Mouse (Mus musculus) liver, embryonic 14.5 days (tissue): Measurements from ENCODE around the gene Cog6. TPM values are rescaled to one million over a fixed set of nuclear protein-coding genes. Genes with fewer than 3 reads are reported as not detected.

Source experiments
- ATAC-seq: fragments of 200-750 bp; cut with Nextera tagmentation; 2 replicates; pipeline ENCODE4 v1.8.0; 2017; ENCODE audit warnings: moderate number of reproducible peaks, mild to moderate bottlenecking, moderate library complexity; ENCODE audit not compliant: insufficient read depth
- DNase-seq, 3 experiments: peaks; one replicate each; pipeline ENCODE4 v3.0.0-alpha.2; 2012 to 2013; ENCODE audit warnings: low read depth in 3 of 3, low spot score in 3 of 3
- H3K27ac ChIP-seq: fragments of 300-500 bp; sonication (generic); 2 replicates; pipeline ENCODE4 v1.5.1; 2014; ENCODE audit warnings: moderate library complexity, mild to moderate bottlenecking, control low read depth, inconsistent platforms
- H3K27me3 ChIP-seq: fragments of 300-500 bp; sonication (generic); 2 replicates; pipeline ENCODE4 v1.6.1; 2014; ENCODE audit warnings: mild to moderate bottlenecking, low read length, moderate library complexity; ENCODE audit not compliant: control insufficient read depth, insufficient read depth
- H3K36me3 ChIP-seq: fragments of 300-500 bp; sonication (generic); replicated peaks from 2 replicates; pipeline ENCODE4 v1.6.1; 2014; ENCODE audit warnings: low read depth; ENCODE audit not compliant: control insufficient read depth, insufficient read depth
- H3K4me1 ChIP-seq, 2 experiments: fragments of 200-500 bp in 1 of 2; fragments of 300-500 bp in 1 of 2; sonication (generic) in 1 of 2; replicated peaks; 2 replicates each; pipeline ENCODE4 v1.6.1; 2012 to 2014; ENCODE audit warnings: antibody characterized with exemption in 1 of 2, inconsistent platforms in 1 of 2, low read length in 1 of 2; ENCODE audit not compliant: control insufficient read depth in 2 of 2, insufficient read depth in 2 of 2
- H3K4me2 ChIP-seq: fragments of 300-500 bp; sonication (generic); 2 replicates; pipeline ENCODE4 v1.6.1; 2014; ENCODE audit warnings: low read depth, mild to moderate bottlenecking, control low read depth, moderate library complexity
- H3K4me3 ChIP-seq, 2 experiments: fragments of 200-500 bp in 1 of 2; fragments of 300-500 bp in 1 of 2; sonication (generic) in 1 of 2; 2 replicates each; pipeline ENCODE4 v1.5.1; 2012 to 2014; ENCODE audit warnings: low read depth in 2 of 2, low read length in 2 of 2, mild to moderate bottlenecking in 2 of 2, control low read depth in 1 of 2, inconsistent platforms in 1 of 2, moderate library complexity in 1 of 2; ENCODE audit not compliant: insufficient read depth in 1 of 2
- H3K9ac ChIP-seq: fragments of 300-500 bp; sonication (generic); replicated peaks from 2 replicates; pipeline ENCODE4 v1.6.1; 2014; ENCODE audit warnings: mild to moderate bottlenecking, control low read depth, moderate library complexity
- H3K9me3 ChIP-seq: fragments of 300-500 bp; sonication (generic); 2 replicates; pipeline ENCODE4 v1.6.1; 2016; ENCODE audit warnings: low read length, mixed read lengths; ENCODE audit not compliant: control insufficient read depth
- CTCF ChIP-seq: IDR thresholded peaks from 2 replicates; pipeline ENCODE4 v1.5.1; 2016; ENCODE audit warnings: antibody characterized with exemption, low read depth, control low read depth
- EP300 ChIP-seq: IDR thresholded peaks from 2 replicates; pipeline ENCODE4 v1.6.1; 2016; ENCODE audit warnings: antibody characterized with exemption, low read depth
- WGBS: fragments of 180-500 bp; shearing (Covaris S2); extraction: QIAGEN DNeasy Blood & Tissue Kit; methylation state at CpG from one replicate; pipeline ENCODE4 v1.1.7; 2014; ENCODE audit not compliant: insufficient replicate concordance; 5-methylcytosine and 5-hydroxymethylcytosine counted together
- polyA plus RNA-seq, 2 experiments: library from polyadenylated mRNA; depleted of rRNA in 1 of 2; stranded (reverse) in 1 of 2; unstranded in 1 of 2; fragments of >200 nt; fragmentation: Nextera tagmentation in 1 of 2; extraction: Ambion mirVana in 1 of 2; gene quantifications; 2 replicates each; pipeline versions ENCODE4 v1.2.1 to v1.2.3; 2012 to 2014

Gene Cog6
- polyA plus RNA-seq, 2 experiments: 7.3 to 15.5 TPM

DNA sequence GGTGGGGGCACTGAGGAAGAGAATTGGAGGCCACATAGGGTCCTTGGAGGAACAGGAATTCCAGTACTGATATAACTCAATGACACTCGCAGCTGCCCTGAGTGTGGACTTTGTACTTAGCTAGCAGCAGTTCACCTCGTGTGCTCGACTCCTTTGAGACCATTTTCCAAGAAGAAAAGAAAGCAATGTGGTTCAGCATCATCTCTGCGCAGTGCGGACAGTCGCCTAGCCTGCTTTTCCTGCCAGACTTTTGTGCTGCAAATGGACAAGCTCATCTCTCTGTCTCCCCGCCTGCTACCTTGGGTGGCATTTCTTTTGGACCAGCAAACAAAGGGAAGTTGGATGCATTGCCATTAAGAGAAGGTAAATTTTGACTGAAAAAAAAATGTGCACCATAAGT is 52.8 kb downstream of the Cog6 start:
- H3K27ac ChIP-seq: no peak overlapping the region
- DNase-seq: no peak
- H3K4me1 ChIP-seq: no peaks in the 10 kb centered on the region
- H3K9me3 ChIP-seq: no peaks in the 10 kb centered on the region
- no peak for TF ChIP-seq CTCF
- TF ChIP-seq EP300: no peak
- H3K27me3 ChIP-seq: no peaks in the 10 kb centered on the region
- no peak overlapping the region for H3K9ac ChIP-seq
- H3K36me3 ChIP-seq: no peaks in the 10 kb centered on the region
- ATAC-seq: no peak
- H3K4me2 ChIP-seq: no peak overlapping the region
- 49% methylated on average over 7 of the region's 7 CpGs for WGBS
- H3K4me3 ChIP-seq: no peak overlapping the region

- no peak for TF ChIP-seq EP300
- TF ChIP-seq CTCF: no peak
- H3K9ac ChIP-seq: no peak overlapping the region
- H3K4me2 ChIP-seq: no peak overlapping the region
- DNase-seq: no peak
- 72% methylated on average over 8 of the region's 8 CpGs for WGBS
- H3K36me3 ChIP-seq: no peaks in the 10 kb centered on the region
- no peaks in the 10 kb centered on the region for H3K4me1 ChIP-seq
- H3K9me3 ChIP-seq: no peaks in the 10 kb centered on the region
- H3K27ac ChIP-seq: no peak overlapping the region
- no peak for ATAC-seq
- no peak overlapping the region for H3K4me3 ChIP-seq
- H3K27me3 ChIP-seq: no peaks in the 10 kb centered on the region
Measured at GRCm38 (mm10) chr3:52963441-52963840, 53.6 kb downstream of the Cog6 start.

GRCm38 (mm10) chr3:52962391-52962790 is 54.6 kb downstream of the Cog6 start:
- H3K4me1 ChIP-seq: no peaks in the 10 kb centered on the region
- no peaks in the 10 kb centered on the region for H3K36me3 ChIP-seq
- WGBS: 83% methylated on average over 14 of the region's 14 CpGs
- no peak overlapping the region for H3K4me2 ChIP-seq
- ATAC-seq: no peak
- H3K4me3 ChIP-seq: no peak overlapping the region
- H3K27me3 ChIP-seq: no peaks in the 10 kb centered on the region
- TF ChIP-seq EP300: no peak
- no peak for TF ChIP-seq CTCF
- H3K27ac ChIP-seq: no peak overlapping the region
- H3K9ac ChIP-seq: no peak overlapping the region
- no peak for DNase-seq
- no peaks in the 10 kb centered on the region for H3K9me3 ChIP-seq

GRCm38 (mm10) chr3:52961661-52962060 is 55.4 kb downstream of the Cog6 start:
- Histone ChIP-seq H3K36me3 (no peaks in the 10 kb centered on the region), H3K4me3 (no peak overlapping the region), H3K27ac (no peak overlapping the region), H3K4me2 (no peak overlapping the region), H3K9me3 (no peaks in the 10 kb centered on the region), H3K9ac (no peak overlapping the region), H3K27me3 (no peaks in the 10 kb centered on the region), H3K4me1 (no peaks in the 10 kb centered on the region)
- DNase-seq: no peak
- TF ChIP-seq CTCF (no peak), EP300 (no peak)
- WGBS: 67% methylated on average over 3 of the region's 3 CpGs
- ATAC-seq: no peak

DNA sequence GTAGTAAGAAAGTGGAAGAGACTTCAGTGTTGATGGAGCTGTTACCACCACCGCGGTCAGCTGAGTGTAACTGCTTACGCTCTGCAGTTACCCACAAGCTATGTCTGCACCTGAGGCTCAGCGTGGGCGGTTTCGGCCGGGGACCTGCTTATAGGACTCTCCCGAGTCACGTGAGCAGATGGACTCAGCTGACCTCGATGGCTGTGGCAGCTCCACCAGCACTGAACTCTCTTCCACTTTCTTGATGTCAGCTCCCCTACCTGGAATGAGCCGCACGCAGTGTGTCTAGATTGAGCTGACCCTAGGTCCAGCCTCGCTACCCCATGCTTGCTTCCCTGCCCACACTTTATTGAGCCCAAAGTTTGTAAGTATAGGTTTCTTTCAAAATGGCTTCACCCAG is 56.1 kb downstream of the Cog6 start:
- Histone ChIP-seq H3K4me3 (no peak overlapping the region), H3K4me1 (no peaks in the 10 kb centered on the region), H3K27ac (no peak overlapping the region), H3K4me2 (no peak overlapping the region), H3K36me3 (no peaks in the 10 kb centered on the region), H3K9me3 (no peaks in the 10 kb centered on the region), H3K27me3 (no peaks in the 10 kb centered on the region), H3K9ac (no peak overlapping the region)
- no peak for DNase-seq
- WGBS: 80% methylated on average over 13 of the region's 13 CpGs
- TF ChIP-seq EP300 (no peak), CTCF (no peak)
- ATAC-seq: no peak
